Mouse (Mus musculus) heart, embryonic 13.5 days (tissue): Measurements from ENCODE around the gene Mycbpap. TPM values are rescaled to one million over a fixed set of nuclear protein-coding genes. Genes with fewer than 3 reads are reported as not detected.

Experiments
- ATAC-seq: fragments of 200-750 bp; cut with Nextera tagmentation; 2 replicates; pipeline ENCODE4 v1.8.0; 2017; ENCODE audit warnings: moderate TSS enrichment; ENCODE audit not compliant: insufficient number of reproducible peaks, low FRiP score, low TSS enrichment; ENCODE audit errors: extremely low read depth
- H3K27ac ChIP-seq: fragments of 300-500 bp; sonication (generic); replicated peaks from 2 replicates; pipeline ENCODE4 v1.5.1; 2015; ENCODE audit warnings: moderate library complexity, mild to moderate bottlenecking, inconsistent platforms
- H3K27me3 ChIP-seq: fragments of 300-500 bp; sonication (generic); replicated peaks from 2 replicates; pipeline ENCODE4 v1.6.1; 2015; ENCODE audit warnings: mild to moderate bottlenecking, inconsistent platforms
- H3K36me3 ChIP-seq: fragments of 300-500 bp; sonication (generic); 2 replicates; pipeline ENCODE4 v1.6.1; 2015; ENCODE audit warnings: mild to moderate bottlenecking, inconsistent platforms
- H3K4me1 ChIP-seq: fragments of 300-500 bp; sonication (generic); 2 replicates; pipeline ENCODE4 v1.6.1; 2015; ENCODE audit warnings: inconsistent platforms
- H3K4me2 ChIP-seq: fragments of 300-500 bp; sonication (generic); 2 replicates; pipeline ENCODE4 v1.6.1; 2015; ENCODE audit warnings: inconsistent platforms, mild to moderate bottlenecking, moderate library complexity
- H3K4me3 ChIP-seq: fragments of 300-500 bp; sonication (generic); 2 replicates; pipeline ENCODE4 v1.5.1; 2015; ENCODE audit warnings: moderate library complexity, mild to moderate bottlenecking, inconsistent platforms
- H3K9ac ChIP-seq: fragments of 300-500 bp; sonication (generic); 2 replicates; pipeline ENCODE4 v1.6.1; 2015; ENCODE audit warnings: inconsistent platforms, mild to moderate bottlenecking, moderate library complexity
- H3K9me3 ChIP-seq: fragments of 300-500 bp; sonication (generic); 2 replicates; pipeline ENCODE4 v1.6.1; 2016; ENCODE audit warnings: inconsistent platforms
- WGBS: fragments of 180-500 bp; shearing (Covaris S2); methylation state at CpG from one replicate; pipeline ENCODE4 v1.1.7; 2015; ENCODE audit warnings: mixed read lengths; 5-methylcytosine and 5-hydroxymethylcytosine counted together
- polyA plus RNA-seq: library from polyadenylated mRNA; unstranded; fragments of >200 nt; fragmentation: Nextera tagmentation; extraction: Ambion mirVana; gene quantifications from 2 replicates; pipeline ENCODE4 v1.2.1, GENCODE M21; 2015

Mycbpap gene
- polyA plus RNA-seq, 1 experiment from 2014 or later = 5.6 TPM

DNA sequence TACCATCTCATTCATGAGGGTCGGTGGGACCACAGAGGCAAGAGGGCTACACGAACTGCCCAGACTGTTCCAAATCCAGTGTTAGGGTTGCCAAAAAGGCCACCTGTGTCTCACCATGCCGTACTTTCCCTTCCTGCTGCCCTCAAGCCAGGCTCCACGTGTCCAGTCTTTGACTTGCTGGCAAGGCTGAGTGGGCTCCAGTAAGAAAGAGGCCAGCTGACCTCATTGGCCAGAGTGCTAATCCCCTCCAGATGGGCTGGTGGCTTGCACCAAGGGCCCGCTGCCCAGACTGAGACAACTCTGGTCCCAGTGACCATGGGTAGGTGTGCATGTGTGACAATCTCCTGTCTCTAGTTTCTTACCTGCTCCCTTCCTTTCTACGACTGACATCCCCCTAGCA, 43.9 kb downstream of the Mycbpap start:
- H3K4me3 ChIP-seq = no peak overlapping the region
- ATAC-seq = no peak
- H3K27me3 ChIP-seq = peaks cover 96% of the 10 kb centered on the region
- H3K36me3 ChIP-seq = no peaks in the 10 kb centered on the region
- 60% methylated on average over 6 of the region's 6 CpGs for WGBS
- no peak overlapping the region for H3K4me2 ChIP-seq
- H3K9me3 ChIP-seq = no peaks in the 10 kb centered on the region
- H3K27ac ChIP-seq = no peak overlapping the region
- H3K9ac ChIP-seq = no peak overlapping the region
- H3K4me1 ChIP-seq = peaks cover 28% of the 10 kb centered on the region

DNA sequence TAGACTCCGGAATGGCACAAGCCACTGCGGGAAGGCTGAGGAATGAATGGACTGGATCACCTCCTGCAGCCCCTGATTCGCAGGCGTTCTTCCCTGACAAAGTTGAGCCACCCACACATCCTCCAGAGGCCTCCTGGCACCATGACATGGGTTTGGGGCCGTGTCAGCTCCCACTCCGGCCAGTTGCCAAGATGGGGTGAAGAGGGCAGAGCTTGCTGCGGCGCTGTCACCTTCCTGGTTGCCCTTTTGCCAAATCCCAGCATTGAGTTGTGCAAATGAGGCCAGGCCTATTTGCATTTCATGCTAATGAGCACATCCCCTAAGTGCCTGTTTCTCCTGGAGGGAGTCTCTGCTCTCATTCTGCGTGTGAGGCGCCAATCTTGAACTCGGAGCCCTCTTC, 45.8 kb downstream of the Mycbpap start:
- no peak overlapping the region for H3K4me2 ChIP-seq
- H3K36me3 ChIP-seq = no peaks in the 10 kb centered on the region
- H3K27me3 ChIP-seq = peaks cover 99% of the 10 kb centered on the region
- 20% methylated on average over 11 of the region's 11 CpGs for whole genome bisulfite sequencing
- peaks cover 46% of the 10 kb centered on the region for H3K4me1 ChIP-seq
- H3K4me3 ChIP-seq = no peak overlapping the region
- no peak overlapping the region for H3K27ac ChIP-seq
- H3K9me3 ChIP-seq = no peaks in the 10 kb centered on the region
- no peak overlapping the region for H3K9ac ChIP-seq
- no peak for ATAC-seq

DNA sequence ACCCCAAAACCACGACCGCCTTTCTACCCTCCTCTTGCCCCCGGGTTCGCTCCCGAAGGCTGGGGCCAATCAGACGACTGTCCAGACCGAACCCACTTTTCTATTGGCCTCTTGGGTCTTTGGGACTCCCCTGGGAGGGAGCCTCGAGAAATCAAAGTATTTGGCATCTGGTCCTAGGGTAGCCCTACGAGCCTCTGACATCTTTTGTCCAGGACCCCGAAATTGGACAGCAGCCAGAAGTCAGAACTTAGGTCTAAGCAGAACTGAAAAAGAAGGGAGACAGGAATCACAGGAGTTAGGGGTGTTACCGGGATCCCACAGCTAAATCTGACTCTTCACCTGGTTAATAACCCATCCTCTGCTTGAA, 47.0 kb downstream of the Mycbpap start:
- H3K4me1 ChIP-seq = peaks cover 55% of the 10 kb centered on the region
- peak overlapping the region; percentile 98 for H3K4me2 ChIP-seq
- WGBS = 2% methylated on average over 11 of the region's 11 CpGs
- no peaks in the 10 kb centered on the region for H3K36me3 ChIP-seq
- ATAC-seq = no peak
- no peak overlapping the region for H3K27ac ChIP-seq
- H3K4me3 ChIP-seq = peak overlapping the region; percentile 64
- peaks cover 89% of the 10 kb centered on the region for H3K27me3 ChIP-seq
- H3K9me3 ChIP-seq = no peaks in the 10 kb centered on the region
- peak overlapping the region; percentile 84 for H3K9ac ChIP-seq

DNA sequence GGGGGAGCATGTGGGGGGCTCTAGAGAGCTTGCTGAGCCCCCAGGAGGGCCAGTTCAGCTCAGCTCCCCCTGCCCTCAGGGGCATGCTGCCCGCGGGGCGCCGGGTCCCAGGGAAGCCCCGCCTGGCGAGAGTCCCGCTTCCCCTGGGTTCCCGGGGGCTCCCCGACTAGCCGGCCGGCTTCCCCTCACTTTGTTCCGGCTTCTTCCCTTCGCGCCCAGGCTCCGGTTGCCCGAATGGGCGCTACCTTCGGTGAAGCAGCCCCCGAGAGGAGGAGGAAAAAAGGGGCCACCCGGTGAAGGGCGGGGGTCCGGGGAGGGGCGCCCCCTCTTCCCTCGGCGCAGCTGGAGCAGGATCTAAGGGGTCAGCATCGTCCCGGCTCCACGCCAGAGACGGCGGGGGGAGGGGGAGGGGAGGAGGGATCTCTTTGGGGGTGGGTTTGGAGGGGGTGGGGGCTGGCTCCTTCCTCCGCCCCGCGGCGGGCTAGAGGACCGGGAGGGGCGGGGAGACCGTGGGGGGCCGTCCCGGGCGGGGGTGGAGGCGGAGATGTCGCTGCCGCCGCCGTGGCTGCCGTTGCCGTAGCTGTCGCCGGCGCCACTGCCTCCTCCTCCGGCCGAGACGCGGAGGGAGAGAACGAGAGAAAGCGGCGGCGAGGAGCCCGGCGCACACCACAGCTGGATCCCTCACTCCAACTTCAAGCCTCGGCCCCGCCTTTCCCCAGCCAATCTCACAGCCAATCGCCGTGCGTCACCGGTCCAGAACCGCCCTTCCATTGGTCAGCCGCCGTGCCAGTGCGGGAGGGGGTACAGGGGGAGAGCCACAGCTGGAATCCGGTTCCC, 47.6 kb downstream of the Mycbpap start, which contains the start of gene Cacna1g:
Gene Cacna1g (minus strand): TSS at position 492 of the 837 bp plus-strand sequence.
- ATAC-seq = peak; percentile 80
- Histone ChIP-seq H3K27me3 (peaks cover 83% of the 10 kb centered on the region), H3K9me3 (no peaks in the 10 kb centered on the region), H3K4me2 (peak within 1 kb of the TSS; percentile 98), H3K9ac (peak within 1 kb of the TSS; percentile 84), H3K4me3 (peak within 1 kb of the TSS; percentile 64), H3K4me1 (peaks cover 61% of the 10 kb centered on the region), H3K36me3 (no peaks in the 10 kb centered on the region), H3K27ac (peak within 1 kb of the TSS; percentile 61)
- WGBS = under 1% methylated on average over 61 of the region's 71 CpGs

DNA sequence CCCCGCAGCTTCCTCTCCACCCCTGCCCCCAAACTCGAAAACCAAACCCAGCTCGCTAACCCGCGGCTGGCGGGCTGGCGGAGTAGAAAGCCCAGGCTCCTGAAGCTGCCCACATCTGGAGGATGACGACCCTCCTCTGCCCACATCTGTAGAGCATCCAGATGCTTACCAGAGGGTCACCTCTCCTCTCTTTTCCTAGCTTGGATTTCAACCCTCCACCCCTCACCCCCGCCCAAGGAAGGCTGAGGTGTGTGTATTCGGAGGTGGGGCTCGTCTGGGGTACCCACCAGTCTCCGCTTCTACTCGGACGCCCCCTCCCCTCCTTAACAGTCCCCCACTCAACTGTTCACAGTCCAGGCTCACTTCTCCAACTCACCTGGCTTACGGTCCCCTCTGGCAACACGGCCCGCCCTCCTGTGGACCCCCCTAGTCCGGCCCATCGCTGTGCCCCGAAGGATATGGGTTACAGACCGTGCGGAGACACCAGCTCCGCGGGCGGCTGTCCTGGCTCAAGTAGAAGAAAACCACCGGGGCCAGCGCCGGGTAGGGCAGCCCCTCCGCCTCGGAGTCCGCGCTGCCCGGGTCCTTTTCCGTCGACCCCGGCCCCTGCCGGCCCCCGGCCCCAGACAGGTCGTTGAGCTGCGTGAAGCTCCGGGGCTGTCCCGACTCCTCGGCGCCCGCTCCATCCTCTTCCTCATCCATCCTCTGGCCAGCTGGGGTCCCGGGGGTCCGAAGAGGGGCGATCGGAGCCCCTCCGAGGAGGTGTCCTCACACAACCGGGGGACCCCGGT, 48.4 kb downstream of the Mycbpap start:
- ATAC-seq = no peak
- Histone ChIP-seq H3K9ac (peak overlapping the region; percentile 84), H3K9me3 (no peaks in the 10 kb centered on the region), H3K27ac (peak overlapping the region; percentile 61), H3K27me3 (peaks cover 75% of the 10 kb centered on the region), H3K4me2 (peak overlapping the region; percentile 98), H3K36me3 (no peaks in the 10 kb centered on the region), H3K4me3 (peak overlapping the region; percentile 64), H3K4me1 (peaks cover 70% of the 10 kb centered on the region)
- WGBS = under 1% methylated on average over 52 of the region's 52 CpGs

DNA sequence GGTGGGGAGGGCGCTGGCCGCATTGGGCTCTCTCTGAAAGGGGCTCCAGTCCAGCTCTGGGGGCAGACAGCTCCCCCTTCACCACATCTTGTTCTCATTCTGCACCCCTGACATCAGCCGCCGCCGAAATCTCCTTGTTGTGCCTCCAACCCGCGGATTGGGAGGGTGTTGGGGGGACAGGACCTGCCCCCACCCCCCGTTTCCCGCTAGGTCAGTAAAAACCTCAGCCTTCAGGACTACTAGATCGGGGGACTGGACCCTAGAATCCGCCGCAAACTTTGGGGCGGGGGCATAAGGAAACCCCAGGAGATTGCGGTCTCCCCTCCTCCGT, 49.0 kb downstream of the Mycbpap start:
- H3K9ac ChIP-seq = peak overlapping the region; percentile 84
- ATAC-seq = no peak
- WGBS = under 1% methylated on average over 15 of the region's 15 CpGs
- H3K9me3 ChIP-seq = no peaks in the 10 kb centered on the region
- peaks cover 69% of the 10 kb centered on the region for H3K27me3 ChIP-seq
- H3K4me1 ChIP-seq = peaks cover 75% of the 10 kb centered on the region
- peak overlapping the region; percentile 64 for H3K4me3 ChIP-seq
- no peak overlapping the region for H3K27ac ChIP-seq
- H3K4me2 ChIP-seq = peak overlapping the region; percentile 98
- H3K36me3 ChIP-seq = no peaks in the 10 kb centered on the region

DNA sequence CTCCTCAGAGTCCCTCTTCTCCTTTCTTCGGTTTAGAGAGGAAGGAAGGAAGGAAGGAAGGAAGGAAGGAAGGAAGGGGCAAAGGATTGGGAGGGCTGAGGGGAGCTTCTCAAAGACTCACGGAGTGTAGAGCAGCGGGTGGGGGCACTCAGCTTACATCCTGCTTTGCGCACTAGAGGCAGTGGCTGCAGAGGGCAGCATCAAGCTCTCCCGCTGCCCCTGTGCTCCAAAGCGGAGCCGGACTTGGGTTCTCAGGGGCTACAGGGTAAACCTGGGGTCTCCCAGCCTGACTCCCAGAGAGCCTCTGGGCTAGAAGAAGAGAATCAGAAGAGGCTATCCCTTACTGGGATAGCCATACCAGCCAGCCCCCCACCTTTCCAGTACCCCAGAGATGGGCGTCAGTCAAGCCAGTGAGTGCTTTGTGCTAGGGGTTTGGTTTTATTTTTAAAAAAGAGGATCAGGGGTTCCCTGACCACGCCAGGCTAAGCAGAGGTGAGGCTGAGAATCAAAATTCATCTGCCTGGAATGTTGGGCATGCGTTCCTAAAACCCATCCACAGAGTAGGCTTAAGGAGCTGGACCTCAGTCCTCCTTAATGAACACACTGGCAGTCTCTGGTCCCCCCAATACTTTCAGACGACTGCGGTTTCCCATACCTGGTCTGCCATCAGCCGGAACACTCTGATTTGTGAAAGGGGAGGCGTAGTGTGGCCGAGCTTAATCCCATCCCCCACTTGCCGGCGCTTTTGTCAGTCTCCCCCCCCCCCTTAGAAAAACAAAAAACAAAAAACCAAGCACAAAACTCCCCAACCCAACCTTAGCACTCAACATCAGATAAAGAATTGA, 49.6 kb downstream of the Mycbpap start:
- Histone ChIP-seq H3K36me3 (no peaks in the 10 kb centered on the region), H3K4me1 (peaks cover 81% of the 10 kb centered on the region), H3K27me3 (peaks cover 63% of the 10 kb centered on the region), H3K4me2 (peak overlapping the region; percentile 98), H3K9ac (peak overlapping the region; percentile 84), H3K9me3 (no peaks in the 10 kb centered on the region), H3K4me3 (peak overlapping the region; percentile 64), H3K27ac (no peak overlapping the region)
- whole genome bisulfite sequencing = 6% methylated on average over 17 of the region's 17 CpGs
- no peak for ATAC-seq

DNA sequence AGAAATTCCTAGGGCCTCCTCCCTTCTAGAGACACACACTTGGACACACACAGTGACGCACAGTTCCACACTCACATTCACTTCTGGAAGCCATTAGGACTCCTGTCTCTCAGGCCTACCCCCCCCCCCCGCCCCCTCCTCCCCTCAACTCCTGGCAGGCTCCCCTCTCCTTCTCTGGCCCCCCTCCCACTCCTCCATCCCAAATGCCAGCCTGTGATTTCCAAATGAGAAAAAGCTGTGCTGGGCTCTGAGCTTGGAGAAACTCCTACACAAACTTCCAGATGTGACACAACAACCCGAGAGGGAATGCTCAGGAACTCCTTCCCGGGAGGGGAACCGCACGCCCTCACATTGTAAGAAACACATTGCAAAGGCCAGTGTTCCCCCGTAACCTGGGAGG, 51.2 kb downstream of the Mycbpap start:
- Histone ChIP-seq H3K9ac (no peak overlapping the region), H3K4me1 (peaks cover 79% of the 10 kb centered on the region), H3K27me3 (peaks cover 47% of the 10 kb centered on the region), H3K36me3 (no peaks in the 10 kb centered on the region), H3K4me2 (no peak overlapping the region), H3K27ac (no peak overlapping the region), H3K4me3 (no peak overlapping the region), H3K9me3 (no peaks in the 10 kb centered on the region)
- 50% methylated on average over 5 of the region's 7 CpGs for WGBS
- no peak for ATAC-seq

DNA sequence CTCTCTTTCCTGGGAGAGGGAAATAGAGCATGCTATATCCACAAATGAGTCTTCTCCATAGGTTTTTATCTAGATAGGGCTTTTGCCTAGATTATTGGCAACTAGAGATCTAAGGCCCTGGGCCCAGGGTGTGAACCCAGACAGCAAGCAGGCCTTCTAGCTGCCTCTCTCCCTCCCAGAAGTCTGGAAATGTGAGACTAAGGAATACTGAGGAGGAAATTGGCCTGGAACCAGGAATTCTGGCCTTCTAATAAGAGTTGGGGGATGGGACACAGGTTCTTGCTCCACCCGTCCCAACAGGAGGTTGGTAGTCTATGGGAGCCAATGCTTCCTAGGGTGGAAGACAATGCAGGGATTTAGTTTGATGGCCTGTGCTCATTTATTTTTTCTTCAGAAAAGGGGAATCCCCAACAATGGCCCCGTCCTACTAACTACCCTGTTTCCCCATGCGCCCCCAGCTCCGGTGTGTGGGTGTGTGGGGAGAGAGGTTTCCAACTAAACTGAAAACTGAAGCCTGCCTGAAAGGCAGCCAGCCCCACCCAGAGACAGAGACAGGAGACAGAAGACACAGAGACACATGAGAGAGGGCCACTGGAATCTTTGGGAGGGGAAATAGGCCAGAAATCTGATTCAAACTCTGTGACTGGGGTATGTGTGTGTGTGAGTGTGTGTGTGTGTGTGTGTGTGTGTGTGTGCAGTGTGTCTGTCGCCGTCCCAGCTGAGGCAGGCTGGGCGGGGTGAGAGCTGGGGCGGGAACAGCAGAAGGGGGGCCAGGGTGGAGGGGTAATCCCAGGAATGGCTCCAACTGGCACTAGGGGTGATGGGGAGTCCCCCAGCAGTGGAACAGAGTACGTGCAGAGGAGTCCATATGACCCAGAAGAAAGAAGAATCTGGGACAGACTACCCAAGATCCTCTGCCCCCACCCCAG, 52.1 kb downstream of the Mycbpap start:
- Histone ChIP-seq H3K9ac (no peak overlapping the region; the same call in 1 of the 2 replicates), H3K36me3 (no peaks in the 10 kb centered on the region), H3K4me3 (no peak overlapping the region), H3K9me3 (no peaks in the 10 kb centered on the region), H3K27ac (peak overlapping the region; percentile 49), H3K4me1 (peaks cover 77% of the 10 kb centered on the region), H3K4me2 (peak overlapping the region; percentile 17), H3K27me3 (peaks cover 37% of the 10 kb centered on the region)
- no peak for ATAC-seq
- 48% methylated on average over 5 of the region's 9 CpGs for WGBS

DNA sequence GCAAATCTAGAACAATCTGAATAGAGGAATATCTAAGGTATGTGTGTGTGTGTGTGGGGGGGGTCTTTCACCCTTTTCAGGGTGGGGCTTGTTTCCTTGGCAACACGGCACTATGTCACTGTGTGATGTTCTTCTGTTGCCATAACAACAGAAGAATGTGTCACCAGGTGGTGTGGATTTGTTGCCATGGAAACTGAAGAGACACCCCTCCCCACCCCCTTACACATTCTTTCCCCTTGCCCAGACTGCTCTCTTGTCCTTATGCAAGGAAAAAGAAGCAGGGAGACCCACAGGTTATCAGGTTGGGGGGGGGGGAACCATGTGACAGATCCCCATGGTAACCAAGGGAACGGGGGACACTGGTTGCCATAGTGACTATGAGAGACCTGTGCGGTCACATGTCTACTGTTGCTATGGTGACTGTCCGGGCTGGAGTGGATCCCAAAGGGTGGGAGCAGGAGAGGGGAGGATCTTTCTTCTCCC, 52.9 kb downstream of the Mycbpap start:
- 33% methylated on average over 4 of the region's 4 CpGs for WGBS
- Histone ChIP-seq H3K4me1 (peaks cover 73% of the 10 kb centered on the region), H3K4me2 (0 out of 2 replicates have a peak overlapping the region, but pooled peaks have one; percentile 17), H3K27ac (peak overlapping the region; percentile 49), H3K27me3 (peaks cover 30% of the 10 kb centered on the region), H3K4me3 (no peak overlapping the region), H3K36me3 (no peaks in the 10 kb centered on the region), H3K9ac (no peak overlapping the region), H3K9me3 (no peaks in the 10 kb centered on the region)
- ATAC-seq = no peak
